Mouse (Mus musculus): ENCODE measurements around the gene Ankrd2. TPM values are rescaled to one million over a fixed set of nuclear protein-coding genes. Genes with fewer than 3 reads are reported as not detected.
"Not testable (repeated sequence)": the region's sequence is repeated elsewhere in the genome, so short reads cannot be mapped to it uniquely, and the experiment has no call there.

The Ankrd2 gene
- polyA plus RNA-seq, 1 experiment, result 6.8 TPM

DNA sequence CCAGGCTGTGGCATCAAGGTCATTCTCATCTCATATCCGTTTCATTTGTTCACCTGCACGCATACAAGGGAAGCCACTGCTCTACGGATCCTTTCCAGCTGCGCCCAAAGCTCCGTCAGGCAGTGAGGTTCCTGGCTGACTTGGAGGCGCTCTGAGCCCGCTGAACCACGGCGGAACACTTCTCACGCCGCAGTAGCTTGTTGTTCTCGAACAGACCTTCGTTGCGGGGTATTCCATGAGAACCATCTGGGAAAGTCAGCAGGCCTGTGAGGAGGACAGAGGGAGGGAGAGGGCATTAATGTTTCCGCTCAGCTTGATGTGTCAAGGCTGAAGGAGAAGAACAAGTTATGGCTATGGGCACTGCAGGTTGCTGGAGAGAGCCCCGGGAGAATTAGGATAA lies 40.2 kb downstream of the Ankrd2 start:
- Histone ChIP-seq H3K27me3 (ENCODE audit: control insufficient read depth, insufficient read depth, low read length) (no peaks in the 10 kb centered on the region), H3K4me3 (ENCODE audit: extremely low read depth, insufficient read depth, insufficient read length) (no peak overlapping the region), H3K36me3 (ENCODE audit: control insufficient read depth, insufficient read depth, low read length) (no peaks in the 10 kb centered on the region), H3K27ac (ENCODE audit: insufficient read depth, low read length) (no peak overlapping the region), H3K4me1 (ENCODE audit: control insufficient read depth, insufficient read depth, insufficient read length) (no peaks in the 10 kb centered on the region)
- 90% methylated on average over 16 of the region's 16 CpGs for WGBS
- no peak for TF ChIP-seq CTCF (IDR thresholded peaks at IDR 0.05; ENCODE audit: extremely low read depth, insufficient read depth, insufficient read length, insufficient replicate concordance)
- no peak for TF ChIP-seq POLR2A (IDR thresholded peaks at IDR 0.05; ENCODE audit: low read depth, low read length)
- no peak for DNase-seq (ENCODE audit: low read depth in 1 of 2, low spot score in 2 of 2)

- Histone ChIP-seq H3K36me3 (ENCODE audit: control insufficient read depth, insufficient read depth, low read length) (no peaks in the 10 kb centered on the region), H3K27ac (ENCODE audit: insufficient read depth, low read length) (no peak overlapping the region), H3K4me1 (ENCODE audit: control insufficient read depth, insufficient read depth, insufficient read length) (no peaks in the 10 kb centered on the region), H3K27me3 (ENCODE audit: control insufficient read depth, insufficient read depth, low read length) (no peaks in the 10 kb centered on the region), H3K4me3 (ENCODE audit: extremely low read depth, insufficient read depth, insufficient read length) (no peak overlapping the region)
- TF ChIP-seq POLR2A (IDR thresholded peaks at IDR 0.05; ENCODE audit: low read depth, low read length) (no peak), CTCF (IDR thresholded peaks at IDR 0.05; ENCODE audit: extremely low read depth, insufficient read depth, insufficient read length, insufficient replicate concordance) (no peak)
- no peak for DNase-seq (ENCODE audit: low read depth in 1 of 2, low spot score in 2 of 2)
- 92% methylated on average over 8 of the region's 8 CpGs for WGBS
Measured at GRCm38 (mm10) chr19:42078566-42078965, 42.8 kb downstream of the Ankrd2 start.

GRCm38 (mm10) chr19:42079006-42079405 lies 43.2 kb downstream of the Ankrd2 start:
- H3K36me3 ChIP-seq (ENCODE audit: control insufficient read depth, insufficient read depth, low read length), result no peaks in the 10 kb centered on the region
- no peaks in the 10 kb centered on the region for H3K27me3 ChIP-seq (ENCODE audit: control insufficient read depth, insufficient read depth, low read length)
- H3K4me1 ChIP-seq (ENCODE audit: control insufficient read depth, insufficient read depth, insufficient read length), result no peaks in the 10 kb centered on the region
- no peak overlapping the region for H3K27ac ChIP-seq (ENCODE audit: insufficient read depth, low read length)
- WGBS, result 93% methylated on average over 12 of the region's 12 CpGs
- DNase-seq (ENCODE audit: low read depth in 1 of 2, low spot score in 2 of 2), result no peak
- TF ChIP-seq CTCF (IDR thresholded peaks at IDR 0.05; ENCODE audit: extremely low read depth, insufficient read depth, insufficient read length, insufficient replicate concordance) (no peak), POLR2A (IDR thresholded peaks at IDR 0.05; ENCODE audit: low read depth, low read length) (no peak)
- no peak overlapping the region for H3K4me3 ChIP-seq (ENCODE audit: extremely low read depth, insufficient read depth, insufficient read length)

GRCm38 (mm10) chr19:42079950-42080349 lies 44.1 kb downstream of the Ankrd2 start:
- H3K27ac ChIP-seq (ENCODE audit: insufficient read depth, low read length), result no peak overlapping the region
- WGBS, result 80% methylated on average over 5 of the region's 5 CpGs
- TF ChIP-seq CTCF (IDR thresholded peaks at IDR 0.05; ENCODE audit: extremely low read depth, insufficient read depth, insufficient read length, insufficient replicate concordance) (no peak), POLR2A (IDR thresholded peaks at IDR 0.05; ENCODE audit: low read depth, low read length) (no peak)

GRCm38 (mm10) chr19:42080469-42080868 lies 44.7 kb downstream of the Ankrd2 start:
- Histone ChIP-seq H3K4me1 (ENCODE audit: control insufficient read depth, insufficient read depth, insufficient read length) (no peaks in the 10 kb centered on the region), H3K27me3 (ENCODE audit: control insufficient read depth, insufficient read depth, low read length) (no peaks in the 10 kb centered on the region), H3K36me3 (ENCODE audit: control insufficient read depth, insufficient read depth, low read length) (no peaks in the 10 kb centered on the region), H3K4me3 (ENCODE audit: extremely low read depth, insufficient read depth, insufficient read length) (no peak overlapping the region), H3K27ac (ENCODE audit: insufficient read depth, low read length) (no peak overlapping the region)
- 88% methylated on average over 11 of the region's 11 CpGs for WGBS
- TF ChIP-seq POLR2A (IDR thresholded peaks at IDR 0.05; ENCODE audit: low read depth, low read length), result no peak
- TF ChIP-seq CTCF (IDR thresholded peaks at IDR 0.05; ENCODE audit: extremely low read depth, insufficient read depth, insufficient read length, insufficient replicate concordance), result no peak
- DNase-seq (ENCODE audit: low read depth in 1 of 2, low spot score in 2 of 2), result no peak

More at GRCm38 (mm10) chr19:42079950-42080349, 44.1 kb downstream of the Ankrd2 start:
- Histone ChIP-seq H3K4me1 (ENCODE audit: control insufficient read depth, insufficient read depth, insufficient read length) (no peaks in the 10 kb centered on the region), H3K36me3 (ENCODE audit: control insufficient read depth, insufficient read depth, low read length) (no peaks in the 10 kb centered on the region), H3K27me3 (ENCODE audit: control insufficient read depth, insufficient read depth, low read length) (no peaks in the 10 kb centered on the region), H3K4me3 (ENCODE audit: extremely low read depth, insufficient read depth, insufficient read length) (no peak overlapping the region)
- DNase-seq (ENCODE audit: low read depth in 1 of 2, low spot score in 2 of 2), result no peak

GRCm38 (mm10) chr19:42081613-42082012 lies 45.8 kb downstream of the Ankrd2 start:
- not testable (repeated sequence) for H3K36me3 ChIP-seq (ENCODE audit: control insufficient read depth, insufficient read depth, low read length); H3K27me3 ChIP-seq (ENCODE audit: control insufficient read depth, insufficient read depth, low read length); H3K4me3 ChIP-seq (ENCODE audit: extremely low read depth, insufficient read depth, insufficient read length); H3K27ac ChIP-seq (ENCODE audit: insufficient read depth, low read length); H3K4me1 ChIP-seq (ENCODE audit: control insufficient read depth, insufficient read depth, insufficient read length); DNase-seq (ENCODE audit: low read depth in 1 of 2, low spot score in 2 of 2)
- 67% methylated on average over 5 of the region's 5 CpGs for WGBS

DNA sequence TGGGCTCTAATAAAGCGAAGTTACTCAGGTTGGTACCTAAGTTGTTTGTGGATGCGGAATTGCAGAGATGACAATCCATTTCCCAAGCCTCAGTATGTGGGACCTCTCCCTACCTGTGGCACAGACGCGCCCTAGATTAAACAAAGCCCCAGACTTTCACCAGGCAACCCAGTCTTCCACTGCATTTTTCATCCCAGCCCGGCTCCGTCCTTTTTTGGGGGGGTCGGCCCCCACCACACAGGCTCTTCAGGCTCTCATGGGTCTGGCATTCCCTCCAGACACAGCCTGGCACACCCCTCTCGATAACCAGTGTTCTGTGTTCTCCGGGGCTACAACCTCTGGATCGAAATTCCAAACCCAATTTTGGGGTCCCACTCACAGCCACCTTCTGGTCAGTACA lies 49.9 kb downstream of the Ankrd2 start:
- Histone ChIP-seq H3K4me1 (ENCODE audit: control insufficient read depth, insufficient read depth, insufficient read length) (peaks cover 10% of the 10 kb centered on the region), H3K4me3 (ENCODE audit: extremely low read depth, insufficient read depth, insufficient read length) (no peak overlapping the region), H3K27me3 (ENCODE audit: control insufficient read depth, insufficient read depth, low read length) (peaks cover 7% of the 10 kb centered on the region; the same call in 1 of the 2 replicates), H3K36me3 (ENCODE audit: control insufficient read depth, insufficient read depth, low read length) (no peaks in the 10 kb centered on the region), H3K27ac (ENCODE audit: insufficient read depth, low read length) (no peak overlapping the region)
- 23% methylated on average over 10 of the region's 10 CpGs for WGBS
- TF ChIP-seq CTCF (IDR thresholded peaks at IDR 0.05; ENCODE audit: extremely low read depth, insufficient read depth, insufficient read length, insufficient replicate concordance), result no peak
- DNase-seq (ENCODE audit: low read depth in 1 of 2, low spot score in 2 of 2), result no peak
